In the genomic region with DNA sequence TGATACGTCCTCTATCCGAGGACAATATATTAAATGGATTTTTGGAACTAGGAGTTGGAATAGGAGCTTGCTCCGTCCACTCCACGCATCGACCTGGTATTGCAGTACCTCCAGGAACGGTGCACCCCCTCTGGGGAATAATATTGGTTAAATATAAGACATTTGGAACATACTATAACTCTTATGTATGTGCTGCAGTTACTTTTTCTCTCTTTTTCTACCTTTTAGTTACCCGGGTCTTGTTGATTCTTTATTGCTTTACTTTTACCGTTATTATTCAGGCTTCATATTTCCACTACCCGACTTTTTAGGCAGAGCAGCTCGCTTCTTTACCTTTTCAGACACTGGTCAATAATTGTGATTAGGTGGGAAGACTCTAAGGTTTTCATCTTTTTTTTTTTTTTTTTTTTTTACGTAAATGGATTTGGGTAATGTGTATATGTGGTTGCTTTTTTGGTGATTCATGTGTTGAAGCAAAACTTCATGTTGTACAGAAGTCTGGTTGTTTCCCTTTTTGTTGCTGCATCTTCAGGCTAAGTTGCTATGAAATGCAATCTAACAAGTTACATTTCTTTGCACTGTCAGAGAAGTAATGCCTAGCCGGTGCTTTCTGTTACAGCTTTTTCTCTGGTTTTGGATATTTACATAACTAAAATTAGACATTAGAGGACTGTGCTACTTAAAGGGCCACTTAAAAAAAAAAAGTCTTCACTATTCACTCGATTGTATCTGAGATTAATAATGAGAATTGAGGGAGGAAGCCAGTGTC, we compare ENCODE assay signal across 8 mouse cellular contexts. TPM values are rescaled to one million over a fixed set of nuclear protein-coding genes. Genes with fewer than 3 reads are reported as not detected.
DNase-seq lines count a peak whose midpoint lies in the region; ATAC-seq and TF ChIP-seq lines count a peak whose summit lies in the region.

No protein-coding gene starts in this region.

- DNase-seq in cerebellum, adult 2 months = peak in 1 of 2 experiments; percentile 56
- no peak for DNase-seq in cerebellum, adult 18-20 months
- DNase-seq in testis, postnatal 14 days (ENCODE audit: low spot score) = peak; percentile 72
- DNase-seq in testis, postnatal 10 days (ENCODE audit: low spot score) = no peak
- no peak for DNase-seq in forebrain, postnatal 0 days
- no peak for DNase-seq in c-Kit-positive CD71-positive TER-119-positive erythroid progenitor cells, embryonic 14.5 days (ENCODE audit: low spot score)

- TF ChIP-seq POLR2A in cerebellum, adult 2 months (IDR thresholded peaks at IDR 0.05; ENCODE audit: borderline replicate concordance, insufficient read depth, low read length) = no peak

- no peaks in the 10 kb centered on the region for H3K9me3 ChIP-seq in forebrain, postnatal 0 days (ENCODE audit: low read length)
- H3K9me3 ChIP-seq in kidney, embryonic 14.5 days (ENCODE audit: control insufficient read depth, low read length) = no peaks in the 10 kb centered on the region

- H3K27me3 ChIP-seq in cerebellum, adult 2 months (ENCODE audit: control insufficient read depth, insufficient read depth, low read length) = no peaks in the 10 kb centered on the region
- no peaks in the 10 kb centered on the region for H3K27me3 ChIP-seq in forebrain, postnatal 0 days (ENCODE audit: insufficient read depth, low read length)
- peaks cover 3% of the 10 kb centered on the region; the same call in 1 of the 2 replicates for H3K27me3 ChIP-seq in kidney, embryonic 14.5 days (ENCODE audit: control insufficient read depth, insufficient read depth, low read length)

- H3K4me2 ChIP-seq in forebrain, postnatal 0 days (ENCODE audit: low read depth) = peak overlapping the region; percentile 40
- peak overlapping the region; percentile 29; the same call in 1 of the 2 replicates for H3K4me2 ChIP-seq in kidney, embryonic 14.5 days (replicated peaks; ENCODE audit: low read depth, low read length)

- H3K36me3 ChIP-seq in forebrain, postnatal 0 days (ENCODE audit: insufficient read depth) = no peaks in the 10 kb centered on the region
- H3K36me3 ChIP-seq in kidney, embryonic 14.5 days (ENCODE audit: control insufficient read depth, insufficient read depth, low read length) = no peaks in the 10 kb centered on the region

- TF ChIP-seq CTCF in cerebellum, adult 2 months (IDR thresholded peaks at IDR 0.05; ENCODE audit: borderline replicate concordance, insufficient read depth, low read depth, low read length) = no peak
- TF ChIP-seq CTCF in forebrain, postnatal 0 days (IDR thresholded peaks at IDR 0.05; ENCODE audit: low read depth) = no peak

- no peak for ATAC-seq in forebrain, postnatal 0 days
- ATAC-seq in kidney, embryonic 14.5 days (ENCODE audit: low FRiP score, low TSS enrichment) = peak; percentile 75
- peak; percentile 46 for ATAC-seq in megakaryocyte-erythroid progenitor cell, adult 5-6 weeks (replicated peaks; ENCODE audit: low FRiP score, low TSS enrichment, poor library complexity, severe bottlenecking)

- H3K4me1 ChIP-seq in cerebellum, adult 2 months (ENCODE audit: control insufficient read depth, insufficient read depth, low read length) = no peaks in the 10 kb centered on the region
- no peaks in the 10 kb centered on the region for H3K4me1 ChIP-seq in forebrain, postnatal 0 days (ENCODE audit: insufficient read depth)
- H3K4me1 ChIP-seq in kidney, embryonic 14.5 days (ENCODE audit: control insufficient read depth, insufficient read depth, low read length) = no peaks in the 10 kb centered on the region

- H3K4me3 ChIP-seq in cerebellum, adult 2 months (replicated peaks; ENCODE audit: insufficient read depth, low read depth, low read length) = peak overlapping the region; percentile 40
- H3K4me3 ChIP-seq in forebrain, postnatal 0 days (ENCODE audit: low read depth, low read length) = peak overlapping the region; percentile 20
- peak overlapping the region; percentile 13; the same call in 1 of the 2 replicates for H3K4me3 ChIP-seq in kidney, embryonic 14.5 days (ENCODE audit: low read length)

- H3K9ac ChIP-seq in forebrain, postnatal 0 days = no peak overlapping the region
- no peak overlapping the region for H3K9ac ChIP-seq in kidney, embryonic 14.5 days (ENCODE audit: low read depth, low read length)

- H3K27ac ChIP-seq in cerebellum, adult 2 months (ENCODE audit: insufficient read depth, low read length) = no peak overlapping the region
- H3K27ac ChIP-seq in forebrain, postnatal 0 days (ENCODE audit: low read depth, low read length) = no peak overlapping the region
- no peak overlapping the region for H3K27ac ChIP-seq in kidney, embryonic 14.5 days (ENCODE audit: low read depth, low read length)

- 13% methylated on average over 13 of the region's 13 CpGs for WGBS in cerebellum, adult 2 months
- WGBS in forebrain, postnatal 0 days = 9% methylated on average over 11 of the region's 13 CpGs
- WGBS in kidney, embryonic 14.5 days = 6% methylated on average over 11 of the region's 13 CpGs

RNA-seq across cellular contexts. Expression of a gene that starts 25.1 kb away (rescaled TPM):
- 22.7 and 25.8 TPM in 2 replicates for polyA plus RNA-seq in cerebellum, adult 2 months (2012; rRNA removed)
- total RNA-seq in forebrain, postnatal 0 days (2014; rRNA removed) = 1.7 and 1.9 TPM in 2 replicates
- 1.7 and 2.1 TPM in 2 replicates for polyA plus RNA-seq in forebrain, postnatal 0 days (2015; fragmentation: Nextera tagmentation; extraction: Ambion mirVana)
- polyA plus RNA-seq in kidney, embryonic 14.5 days (2014; fragmentation: Nextera tagmentation; extraction: Ambion mirVana) = 5.1 and 6.2 TPM in 2 replicates
- total RNA-seq in megakaryocyte-erythroid progenitor cell, adult 5-6 weeks (2014; fragmentation: Nextera tagmentation) = not detected in 2 replicates
- total RNA-seq in megakaryocyte-erythroid progenitor cell, adult 5-6 weeks (2017) = not detected in 2 replicates

RNA-seq across cellular contexts. Expression of a gene that starts 46.9 kb away (rescaled TPM):
- polyA plus RNA-seq in cerebellum, adult 2 months (2012; rRNA removed) = 6.2 and 6.8 TPM in 2 replicates
- total RNA-seq in forebrain, postnatal 0 days (2014; rRNA removed) = 4.6 and 7.5 TPM in 2 replicates
- polyA plus RNA-seq in forebrain, postnatal 0 days (2015; fragmentation: Nextera tagmentation; extraction: Ambion mirVana) = 8.0 and 11.9 TPM in 2 replicates
- 43.3 and 46.0 TPM in 2 replicates for polyA plus RNA-seq in kidney, embryonic 14.5 days (2014; fragmentation: Nextera tagmentation; extraction: Ambion mirVana)
- 16.5 and 18.1 TPM in 2 replicates for total RNA-seq in megakaryocyte-erythroid progenitor cell, adult 5-6 weeks (2014; fragmentation: Nextera tagmentation)
- 13.3 and 23.8 TPM in 2 replicates for total RNA-seq in megakaryocyte-erythroid progenitor cell, adult 5-6 weeks (2017)

RNA-seq across cellular contexts. Expression of a gene that starts 47.0 kb away (rescaled TPM):
- 16.4 and 18.3 TPM in 2 replicates for polyA plus RNA-seq in cerebellum, adult 2 months (2012; rRNA removed)
- total RNA-seq in forebrain, postnatal 0 days (2014; rRNA removed) = 36.1 and 38.8 TPM in 2 replicates
- polyA plus RNA-seq in forebrain, postnatal 0 days (2015; fragmentation: Nextera tagmentation; extraction: Ambion mirVana) = 22.7 and 35.2 TPM in 2 replicates
- polyA plus RNA-seq in kidney, embryonic 14.5 days (2014; fragmentation: Nextera tagmentation; extraction: Ambion mirVana) = 1.8 and 3.3 TPM in 2 replicates
- total RNA-seq in megakaryocyte-erythroid progenitor cell, adult 5-6 weeks (2014; fragmentation: Nextera tagmentation) = not detected in 2 replicates
- total RNA-seq in megakaryocyte-erythroid progenitor cell, adult 5-6 weeks (2017) = 0.08 TPM in 1 of 2 replicates, not detected in the other
